Mouse (Mus musculus) forebrain, postnatal 0 days (tissue): ENCODE measurements around the gene Agtpbp1. TPM values are rescaled to one million over a fixed set of nuclear protein-coding genes. Genes with fewer than 3 reads are reported as not detected.
A peak's percentile ranks its signal among the peaks of the same experiment; 100 is the strongest.

ENCODE experiments used
- ATAC-seq: fragments of 200-750 bp; cut with Nextera tagmentation; 2 replicates; pipeline ENCODE4 v1.8.0; 2017; ENCODE audit warnings: mild to moderate bottlenecking, moderate library complexity
- DNase-seq: peaks from one replicate; pipeline ENCODE4 v3.0.0-alpha.2; 2015
- H3K27ac ChIP-seq: fragments of 300-500 bp; sonication (generic); 2 replicates; pipeline ENCODE4 v1.5.1; 2014; ENCODE audit warnings: low read depth, mild to moderate bottlenecking, antibody characterized with exemption, low read length, moderate library complexity, mixed read lengths
- H3K27me3 ChIP-seq: fragments of 300-500 bp; sonication (generic); 2 replicates; pipeline ENCODE4 v1.6.1; 2014; ENCODE audit warnings: mild to moderate bottlenecking, low read length, mixed read lengths; ENCODE audit not compliant: insufficient read depth
- H3K36me3 ChIP-seq: fragments of 300-500 bp; sonication (generic); 2 replicates; pipeline ENCODE4 v1.6.1; 2014; ENCODE audit warnings: mild to moderate bottlenecking, moderate library complexity; ENCODE audit not compliant: insufficient read depth
- H3K4me1 ChIP-seq: fragments of 300-500 bp; sonication (generic); 2 replicates; pipeline ENCODE4 v1.6.1; 2014; ENCODE audit warnings: antibody characterized with exemption; ENCODE audit not compliant: insufficient read depth
- H3K4me2 ChIP-seq: fragments of 300-500 bp; sonication (generic); 2 replicates; pipeline ENCODE4 v1.6.1; 2014; ENCODE audit warnings: low read depth, mild to moderate bottlenecking, moderate library complexity
- H3K4me3 ChIP-seq: fragments of 300-500 bp; sonication (generic); 2 replicates; pipeline ENCODE4 v1.5.1; 2014; ENCODE audit warnings: low read depth, low read length, mixed read lengths
- H3K9ac ChIP-seq: fragments of 300-500 bp; sonication (generic); 2 replicates; pipeline ENCODE4 v1.6.1; 2014; ENCODE audit warnings: mild to moderate bottlenecking
- H3K9me3 ChIP-seq: fragments of 300-500 bp; sonication (generic); 2 replicates; pipeline ENCODE4 v1.6.1; 2016; ENCODE audit warnings: low read length
- CTCF ChIP-seq: sonication (generic); IDR thresholded peaks from 2 replicates; pipeline ENCODE4 v1.5.1; 2016; ENCODE audit warnings: antibody characterized with exemption, control low read depth, low read depth
- WGBS: fragments of 180-500 bp; shearing (Covaris S2); extraction: QIAGEN DNeasy Blood & Tissue Kit; methylation state at CpG from one replicate; pipeline ENCODE4 v1.1.7; 2014; 5-methylcytosine and 5-hydroxymethylcytosine counted together
- polyA plus RNA-seq: library from polyadenylated mRNA; unstranded; fragments of >200 nt; fragmentation: Nextera tagmentation; extraction: Ambion mirVana; gene quantifications from 2 replicates; pipeline ENCODE4 v1.2.1, GENCODE M21; 2015
- total RNA-seq: library from RNA; depleted of rRNA; stranded (reverse); fragments of >200 nt; gene quantifications from 2 replicates; pipeline ENCODE4 v1.2.3, GENCODE M21; 2014

Gene Agtpbp1
- total and polyA plus RNA-seq, 2 experiments from 2014 or later: 65.1 to 160 TPM

DNA sequence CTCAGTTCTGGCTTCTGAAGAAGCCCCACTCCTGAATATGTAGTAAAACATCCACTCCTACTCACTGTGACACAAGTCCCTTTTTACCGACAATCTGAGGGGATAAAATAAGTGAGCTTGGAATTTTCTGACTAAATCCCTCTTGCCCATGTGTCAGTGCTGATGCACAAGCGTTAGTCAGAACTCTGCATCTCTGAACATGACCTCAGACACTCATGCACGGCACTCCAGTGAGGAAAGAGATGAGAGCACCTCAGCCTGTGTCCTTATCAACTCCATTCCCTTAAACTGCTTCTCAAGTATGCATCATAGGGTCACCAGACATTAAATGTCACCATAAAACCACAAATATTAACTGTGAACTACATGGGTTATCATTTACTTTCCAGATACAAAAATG lies 124.1 kb downstream of the Agtpbp1 start:
- Histone ChIP-seq H3K9ac (no peak overlapping the region), H3K27ac (no peak overlapping the region), H3K9me3 (no peaks in the 10 kb centered on the region), H3K4me2 (no peak overlapping the region), H3K36me3 (peaks cover 38% of the 10 kb centered on the region), H3K27me3 (no peaks in the 10 kb centered on the region), H3K4me1 (no peaks in the 10 kb centered on the region), H3K4me3 (no peak overlapping the region)
- no peak for ATAC-seq
- no peak for TF ChIP-seq CTCF
- WGBS: 87% methylated on average over 3 of the region's 3 CpGs
- DNase-seq: no peak

GRCm38 (mm10) chr13:59456203-59456602 lies 128.8 kb downstream of the Agtpbp1 start:
- 0 out of 2 replicates have a peak, but pooled peaks cover 5% of the 10 kb centered on the region for H3K4me1 ChIP-seq
- H3K9me3 ChIP-seq: no peaks in the 10 kb centered on the region
- TF ChIP-seq CTCF: no peak
- no peak for ATAC-seq
- H3K4me2 ChIP-seq: no peak overlapping the region
- H3K27ac ChIP-seq: no peak overlapping the region
- WGBS: 76% methylated on average over 1 of the region's 1 CpGs
- no peak overlapping the region for H3K4me3 ChIP-seq
- H3K27me3 ChIP-seq: no peaks in the 10 kb centered on the region
- no peak for DNase-seq
- H3K36me3 ChIP-seq: peaks cover 14% of the 10 kb centered on the region
- H3K9ac ChIP-seq: no peak overlapping the region

DNA sequence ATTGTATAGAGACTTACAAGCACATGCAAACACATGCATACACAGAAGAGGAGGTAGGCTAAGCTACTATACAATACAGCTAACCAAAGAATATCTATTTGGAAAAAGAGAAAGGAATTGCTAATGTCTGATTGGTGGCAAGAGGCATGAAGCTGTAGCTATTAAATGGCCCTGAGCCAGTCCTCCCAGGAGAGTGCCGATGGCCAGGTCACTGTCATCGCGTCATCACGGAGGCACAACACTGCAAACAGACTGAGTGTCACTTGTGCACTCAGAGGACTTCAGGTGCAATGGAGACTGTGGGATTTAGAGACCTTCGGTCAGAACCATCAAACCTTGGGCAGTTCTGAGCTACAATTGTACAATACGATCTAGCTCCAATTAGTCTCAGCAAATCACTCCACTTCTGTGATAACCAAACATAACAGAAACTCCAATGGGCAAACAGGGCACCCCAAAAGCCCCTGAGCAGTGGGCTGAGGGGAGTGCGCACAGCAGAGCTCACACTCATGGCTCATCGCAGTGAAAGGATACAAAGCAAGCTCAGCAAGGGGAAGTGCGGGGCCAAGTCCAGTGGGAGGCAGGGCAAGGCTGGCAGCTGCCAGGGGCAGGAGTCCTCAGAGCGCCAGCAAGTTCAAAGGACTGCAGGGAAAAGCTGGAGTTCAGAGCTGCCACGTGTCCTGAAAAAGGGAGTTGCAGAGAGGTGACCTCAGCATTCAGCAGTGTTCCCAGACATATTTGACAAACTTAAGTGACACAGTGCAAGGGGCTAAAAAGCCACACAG lies 130.8 kb downstream of the Agtpbp1 start:
- DNase-seq: no peak
- peak; percentile 20; the same call in 1 of the 2 replicates for ATAC-seq

DNA sequence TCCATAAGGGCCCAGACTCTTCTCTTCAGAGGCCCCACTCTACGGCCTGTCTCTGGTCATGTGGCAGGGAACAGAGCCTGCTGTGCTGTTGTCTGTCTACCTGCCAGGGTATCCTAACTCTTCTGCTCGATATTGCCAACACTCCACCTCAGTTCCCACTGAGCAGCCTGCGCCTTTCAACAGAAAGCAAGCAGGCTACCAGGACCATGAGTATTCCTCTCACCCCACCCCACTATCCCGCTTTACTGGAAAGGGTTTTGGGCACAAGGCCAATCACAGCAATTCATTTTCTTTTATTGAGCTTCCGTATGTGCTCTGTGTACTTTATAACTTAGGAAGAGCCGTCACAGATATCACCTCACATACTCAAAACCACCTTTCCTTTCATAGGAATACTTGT lies 131.4 kb downstream of the Agtpbp1 start:
- H3K4me3 ChIP-seq: no peak overlapping the region
- H3K9ac ChIP-seq: no peak overlapping the region
- H3K36me3 ChIP-seq: peaks cover 17% of the 10 kb centered on the region; the same call in 1 of the 2 replicates
- ATAC-seq: no peak
- H3K4me1 ChIP-seq: 0 out of 2 replicates have a peak, but pooled peaks cover 5% of the 10 kb centered on the region
- H3K9me3 ChIP-seq: no peaks in the 10 kb centered on the region
- TF ChIP-seq CTCF: no peak
- H3K27ac ChIP-seq: no peak overlapping the region
- 64% methylated on average over 6 of the region's 6 CpGs for WGBS
- DNase-seq: no peak
- no peak overlapping the region for H3K4me2 ChIP-seq
- H3K27me3 ChIP-seq: no peaks in the 10 kb centered on the region

More for the DNA sequence above, 130.8 kb downstream of the Agtpbp1 start:
- no peak for TF ChIP-seq CTCF
- H3K9ac ChIP-seq: no peak overlapping the region
- H3K27me3 ChIP-seq: no peaks in the 10 kb centered on the region
- H3K4me1 ChIP-seq: 0 out of 2 replicates have a peak, but pooled peaks cover 5% of the 10 kb centered on the region
- H3K4me2 ChIP-seq: no peak overlapping the region
- no peak overlapping the region for H3K4me3 ChIP-seq
- WGBS: 77% methylated on average over 11 of the region's 11 CpGs
- H3K9me3 ChIP-seq: no peaks in the 10 kb centered on the region
- peaks cover 17% of the 10 kb centered on the region; the same call in 1 of the 2 replicates for H3K36me3 ChIP-seq
- no peak overlapping the region for H3K27ac ChIP-seq

DNA sequence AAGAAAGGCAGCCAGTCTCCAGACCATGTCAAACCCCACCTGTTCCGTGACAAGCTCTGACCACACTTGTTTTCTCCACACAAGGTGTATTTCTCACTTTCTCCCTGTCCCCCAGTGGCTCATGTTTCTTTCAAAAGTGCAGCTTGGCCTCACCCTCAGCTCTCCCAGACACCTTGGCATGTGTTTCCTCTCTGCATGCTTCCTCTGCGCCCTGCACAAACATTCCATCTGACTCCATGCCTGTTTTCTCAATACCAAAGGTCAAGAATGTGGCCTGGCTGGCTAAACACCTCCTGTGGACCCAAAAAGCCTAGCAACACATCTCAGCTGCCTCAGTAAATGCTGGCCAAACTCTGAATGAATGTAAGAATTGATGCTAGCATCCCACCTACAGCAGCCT lies 132.0 kb downstream of the Agtpbp1 start:
- 69% methylated on average over 2 of the region's 2 CpGs for WGBS
- peaks cover 17% of the 10 kb centered on the region; the same call in 1 of the 2 replicates for H3K36me3 ChIP-seq
- no peak overlapping the region for H3K4me2 ChIP-seq
- no peak for TF ChIP-seq CTCF
- no peak for ATAC-seq
- H3K9me3 ChIP-seq: no peaks in the 10 kb centered on the region
- DNase-seq: no peak
- no peak overlapping the region for H3K4me3 ChIP-seq
- no peak overlapping the region for H3K9ac ChIP-seq
- no peaks in the 10 kb centered on the region for H3K27me3 ChIP-seq
- H3K4me1 ChIP-seq: 0 out of 2 replicates have a peak, but pooled peaks cover 5% of the 10 kb centered on the region
- H3K27ac ChIP-seq: no peak overlapping the region

DNA sequence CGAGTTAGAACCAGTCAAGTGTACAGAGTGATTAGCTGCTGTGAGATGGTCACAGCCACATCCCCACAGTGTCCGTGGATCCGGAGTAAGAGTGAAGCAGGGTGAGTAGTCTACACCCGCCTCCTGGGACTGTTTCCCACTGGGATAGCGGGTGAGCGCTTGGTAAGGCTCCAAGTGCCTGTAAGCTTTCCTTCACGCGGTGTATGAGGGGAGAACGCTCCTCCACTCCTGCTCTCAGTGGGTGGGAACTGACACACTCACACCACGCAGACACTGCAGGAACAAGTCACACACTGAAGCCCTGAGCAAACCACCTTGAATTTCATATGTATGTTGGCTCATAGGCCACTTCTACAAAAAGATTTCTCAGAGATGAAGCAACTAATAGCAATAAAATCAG lies 134.2 kb downstream of the Agtpbp1 start:
- Histone ChIP-seq H3K4me3 (no peak overlapping the region), H3K27ac (no peak overlapping the region), H3K27me3 (no peaks in the 10 kb centered on the region), H3K9me3 (no peaks in the 10 kb centered on the region), H3K36me3 (peaks cover 21% of the 10 kb centered on the region; the same call in 1 of the 2 replicates), H3K4me2 (no peak overlapping the region), H3K9ac (no peak overlapping the region), H3K4me1 (0 out of 2 replicates have a peak, but pooled peaks cover 5% of the 10 kb centered on the region)
- no peak for TF ChIP-seq CTCF
- 80% methylated on average over 10 of the region's 10 CpGs for WGBS
- no peak for ATAC-seq
- no peak for DNase-seq

GRCm38 (mm10) chr13:59447130-59447529 lies 137.9 kb downstream of the Agtpbp1 start:
- DNase-seq (no peak), ATAC-seq (no peak)
- Histone ChIP-seq H3K27me3 (no peaks in the 10 kb centered on the region), H3K4me1 (no peaks in the 10 kb centered on the region), H3K4me2 (no peak overlapping the region), H3K27ac (no peak overlapping the region), H3K4me3 (no peak overlapping the region), H3K9me3 (no peaks in the 10 kb centered on the region), H3K9ac (no peak overlapping the region), H3K36me3 (peaks cover 20% of the 10 kb centered on the region; the same call in 1 of the 2 replicates)
- no peak for TF ChIP-seq CTCF
- 89% methylated on average over 7 of the region's 7 CpGs for WGBS
